Mouse (Mus musculus) heart, adult 9 months (tissue): ENCODE data around the gene Mink1.

Experiments
- DNase-seq, 2 experiments: peaks; one replicate each; pipeline ENCODE4 v3.0.0; 2022; ENCODE audit warnings: low spot score in 2 of 2

Gene Mink1

GRCm38 (mm10) chr11:70635601-70636000 is 72.9 kb downstream of the Mink1 start:
- DNase-seq: no peak

GRCm38 (mm10) chr11:70637764-70638163 is 75.1 kb downstream of the Mink1 start:
- no peak for DNase-seq

- no peak for DNase-seq
Observed at GRCm38 (mm10) chr11:70638293-70638692, 75.6 kb downstream of the Mink1 start.

- no peak for DNase-seq
Observed at GRCm38 (mm10) chr11:70638714-70639278, 76.1 kb downstream of the Mink1 start, which contains the start of gene Gp1ba. Gp1ba (plus strand) TSS chr11:70639122.

- no peak for DNase-seq
Observed at GRCm38 (mm10) chr11:70639976-70640375, 77.3 kb downstream of the Mink1 start.

- DNase-seq: no peak
Observed at GRCm38 (mm10) chr11:70641241-70641640, 78.6 kb downstream of the Mink1 start.

GRCm38 (mm10) chr11:70643051-70643450 is 80.4 kb downstream of the Mink1 start:
- no peak for DNase-seq

GRCm38 (mm10) chr11:70644564-70645103 is 82.0 kb downstream of the Mink1 start:
- no peak for DNase-seq

GRCm38 (mm10) chr11:70645461-70646258 is 83.0 kb downstream of the Mink1 start:
- DNase-seq: peak in 1 of 2 experiments; percentile 35

GRCm38 (mm10) chr11:70646259-70646555 is 83.5 kb downstream of the Mink1 start:
- DNase-seq: no peak

- peak; percentile 95 to 97 for DNase-seq
Observed at GRCm38 (mm10) chr11:70646691-70647650, 84.3 kb downstream of the Mink1 start, which contains the start of the genes Rnf167 and Slc25a11. Rnf167 (plus strand) TSS chr11:70647235. Slc25a11 (minus strand) TSS chr11:70647479.

GRCm38 (mm10) chr11:70647716-70648420 is 85.2 kb downstream of the Mink1 start:
- DNase-seq: peak in 1 of 2 experiments; percentile 17

GRCm38 (mm10) chr11:70648512-70648911 is 85.8 kb downstream of the Mink1 start:
- DNase-seq: no peak

- no peak for DNase-seq
Observed at GRCm38 (mm10) chr11:70649185-70649734, 86.6 kb downstream of the Mink1 start.

- no peak for DNase-seq
Observed at GRCm38 (mm10) chr11:70650322-70651175, 87.9 kb downstream of the Mink1 start.

- no peak for DNase-seq
Observed at GRCm38 (mm10) chr11:70651391-70651790, 88.7 kb downstream of the Mink1 start.

GRCm38 (mm10) chr11:70652029-70652883 is 89.6 kb downstream of the Mink1 start:
- DNase-seq: no peak

GRCm38 (mm10) chr11:70652884-70653344 is 90.2 kb downstream of the Mink1 start:
- DNase-seq: no peak
